Mouse (Mus musculus) heart, adult 2 months (tissue): Measurements from ENCODE around the gene Kcnk1. TPM values are rescaled to one million over a fixed set of nuclear protein-coding genes. Genes with fewer than 3 reads are reported as not detected.

Experiments
- DNase-seq, 2 experiments: peaks; one replicate each; pipeline ENCODE4 v3.0.0; 2021
- H3K27ac ChIP-seq: fragments of 200-600 bp; 2 replicates; pipeline ENCODE4 v1.8.1; 2022
- H3K27me3 ChIP-seq: fragments of 200-500 bp; 2 replicates; pipeline ENCODE4 v1.6.1; 2012; ENCODE audit warnings: mild to moderate bottlenecking, low read length, inconsistent platforms, mixed read lengths; ENCODE audit not compliant: control insufficient read depth, insufficient read depth
- H3K36me3 ChIP-seq: fragments of 200-500 bp; 2 replicates; pipeline ENCODE4 v1.6.1; 2012; ENCODE audit warnings: low read length, inconsistent platforms; ENCODE audit not compliant: control insufficient read depth, insufficient read depth
- H3K4me1 ChIP-seq: fragments of 200-500 bp; 2 replicates; pipeline ENCODE4 v1.6.1; 2011; ENCODE audit warnings: low read length; ENCODE audit not compliant: control insufficient read depth, insufficient read depth
- H3K4me3 ChIP-seq: fragments of 200-600 bp; 2 replicates; pipeline ENCODE4 v1.8.1; 2022
- H3K79me2 ChIP-seq: fragments of 200-500 bp; replicated peaks from 2 replicates; pipeline ENCODE4 v1.6.1; 2012; ENCODE audit warnings: mild to moderate bottlenecking, inconsistent platforms, low read length, moderate library complexity, mixed read lengths; ENCODE audit not compliant: control insufficient read depth, insufficient read depth
- H3K9ac ChIP-seq: fragments of 200-500 bp; 2 replicates; pipeline ENCODE4 v1.6.1; 2012; ENCODE audit warnings: low read depth, mild to moderate bottlenecking, control low read depth, inconsistent platforms, low read length, mixed read lengths
- CTCF ChIP-seq: fragments of 200-600 bp; IDR thresholded peaks from 2 replicates; pipeline ENCODE4 v1.8.1; 2022; ENCODE audit warnings: antibody characterized with exemption, mild to moderate bottlenecking, moderate library complexity
- EP300 ChIP-seq: fragments of 200-500 bp; IDR thresholded peaks from 2 replicates; pipeline ENCODE4 v1.6.1; 2011; ENCODE audit warnings: low read depth, low read length, control low read depth; ENCODE audit not compliant: insufficient read depth
- POLR2A ChIP-seq: fragments of 200-500 bp; IDR thresholded peaks from 2 replicates; pipeline ENCODE4 v1.6.1; 2011; ENCODE audit warnings: mild to moderate bottlenecking, low read depth, low read length, control low read depth; ENCODE audit not compliant: insufficient read depth
- WGBS: fragments of 180-500 bp; shearing (Covaris S2); methylation state at CpG from one replicate; pipeline ENCODE4 v1.1.7; 2018; 5-methylcytosine and 5-hydroxymethylcytosine counted together
- intact Hi-C: fragments of 180-260 bp; cut with DNase I; formaldehyde crosslinking; loops from one replicate; pipeline ENCODE4 v1.15.1; 2025
- polyA plus RNA-seq: library from polyadenylated mRNA; depleted of rRNA; stranded (reverse); fragments of >200 nt; gene quantifications from 2 replicates; pipeline ENCODE4 v1.2.3, GENCODE M21; 2012
- total RNA-seq, 2 experiments: library from RNA; stranded (reverse); gene quantifications; 2 replicates each; pipeline ENCODE4 v1.2.3; 2021

Kcnk1 gene
- total and polyA plus RNA-seq, 3 experiments, result 0.31 to 0.78 TPM; not detected in 1

DNA sequence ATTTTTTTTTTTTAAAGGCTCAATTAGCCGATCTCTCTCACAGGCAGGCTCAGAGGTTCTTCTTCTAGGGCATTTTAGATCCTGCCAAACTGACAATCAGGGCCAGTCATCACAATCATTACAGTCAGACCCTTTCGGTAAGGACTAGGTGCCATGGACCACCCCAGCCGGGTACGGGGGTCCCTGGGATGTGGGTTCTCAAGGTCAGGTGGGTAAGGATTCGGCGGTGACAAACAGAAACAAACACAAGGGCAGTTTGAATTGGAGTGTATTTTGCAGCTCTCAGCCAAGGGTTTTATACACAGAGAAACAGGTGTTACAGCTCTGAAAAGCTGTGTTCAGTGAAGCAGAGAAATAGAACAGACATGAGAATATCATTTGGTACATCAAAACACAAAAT is 8.6 kb downstream of the Kcnk1 start:
- no peak for DNase-seq
- WGBS, result 95% methylated on average over 6 of the region's 6 CpGs
- intact Hi-C loops, result no loop called here

DNA sequence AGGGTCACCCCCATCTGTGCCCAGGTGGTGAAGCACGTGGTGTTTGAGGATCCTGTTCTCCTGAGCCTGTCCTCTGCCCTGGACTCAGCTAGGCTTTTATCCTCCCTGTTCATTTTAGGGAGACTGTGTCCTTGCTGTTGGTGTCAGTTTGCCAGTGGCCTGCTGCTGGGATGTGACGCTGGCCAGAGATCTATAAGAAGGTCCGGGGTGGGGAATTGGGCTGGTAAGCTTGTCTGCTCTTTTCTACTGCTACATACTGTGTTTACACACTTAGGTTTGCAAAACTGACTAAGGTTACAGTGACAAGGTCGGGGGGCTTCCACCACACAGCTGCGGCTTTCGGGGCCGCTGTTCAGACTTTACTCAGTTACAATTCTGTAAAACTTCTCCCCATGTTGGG is 10.0 kb downstream of the Kcnk1 start:
- 64% methylated on average over 7 of the region's 7 CpGs for WGBS
- H3K79me2 ChIP-seq, result no peaks in the 10 kb centered on the region
- no peak overlapping the region for H3K27ac ChIP-seq
- no peak for DNase-seq
- H3K9ac ChIP-seq, result no peak overlapping the region
- no peaks in the 10 kb centered on the region for H3K36me3 ChIP-seq
- no peaks in the 10 kb centered on the region for H3K27me3 ChIP-seq
- intact Hi-C loops, result no loop called here
- TF ChIP-seq EP300 (no peak), POLR2A (no peak), CTCF (no peak)
- no peak overlapping the region for H3K4me3 ChIP-seq
- H3K4me1 ChIP-seq, result no peaks in the 10 kb centered on the region; the same call in 1 of the 2 replicates

More for the DNA sequence above, 8.6 kb downstream of the Kcnk1 start:
- H3K27me3 ChIP-seq, result no peaks in the 10 kb centered on the region
- no peak overlapping the region for H3K27ac ChIP-seq
- H3K4me1 ChIP-seq, result no peaks in the 10 kb centered on the region; the same call in 1 of the 2 replicates
- no peaks in the 10 kb centered on the region for H3K36me3 ChIP-seq
- no peak overlapping the region for H3K9ac ChIP-seq
- no peak overlapping the region for H3K4me3 ChIP-seq
- TF ChIP-seq POLR2A (no peak), CTCF (no peak), EP300 (no peak)
- no peaks in the 10 kb centered on the region for H3K79me2 ChIP-seq

DNA sequence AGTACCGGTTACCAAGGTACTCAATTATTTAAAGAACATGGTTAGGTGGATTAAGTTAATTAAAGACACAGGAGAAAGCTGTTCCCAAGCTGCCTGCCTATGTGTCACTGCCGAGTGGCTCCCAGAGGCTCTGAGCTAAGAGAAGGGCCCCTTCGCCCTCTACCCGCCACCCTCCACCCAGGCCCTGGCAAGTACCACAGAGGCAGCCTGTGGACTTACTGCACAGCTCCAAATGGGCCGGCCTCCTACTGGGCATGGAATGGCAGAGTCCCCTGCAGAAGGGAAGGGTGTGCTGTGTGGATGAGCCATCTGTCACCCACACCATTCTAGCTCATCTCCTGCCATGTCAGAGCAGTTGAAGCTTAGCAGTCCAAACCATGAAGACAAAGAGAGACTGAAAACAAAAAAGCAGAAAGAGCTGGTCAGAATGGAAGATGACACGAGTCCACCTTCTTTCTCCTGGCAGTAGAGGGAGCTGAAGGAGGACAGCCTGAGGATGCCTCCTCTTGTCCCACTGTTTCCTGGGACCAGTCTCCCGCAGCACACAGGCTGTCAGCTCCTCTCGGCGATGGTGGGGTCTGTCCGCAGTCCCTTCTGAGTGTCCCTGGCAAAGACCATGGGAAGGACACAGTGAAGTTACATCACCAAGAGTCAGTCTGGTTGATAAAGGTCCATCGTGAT is 11.5 kb downstream of the Kcnk1 start:
- no peak for DNase-seq
- no peaks in the 10 kb centered on the region for H3K79me2 ChIP-seq
- H3K4me1 ChIP-seq, result no peaks in the 10 kb centered on the region; the same call in 1 of the 2 replicates
- TF ChIP-seq POLR2A (no peak), EP300 (no peak), CTCF (no peak)
- intact Hi-C loops, result no loop called here
- no peak overlapping the region for H3K27ac ChIP-seq
- WGBS, result 72% methylated on average over 11 of the region's 11 CpGs
- H3K9ac ChIP-seq, result no peak overlapping the region
- no peaks in the 10 kb centered on the region for H3K36me3 ChIP-seq
- H3K4me3 ChIP-seq, result no peak overlapping the region
- H3K27me3 ChIP-seq, result no peaks in the 10 kb centered on the region

DNA sequence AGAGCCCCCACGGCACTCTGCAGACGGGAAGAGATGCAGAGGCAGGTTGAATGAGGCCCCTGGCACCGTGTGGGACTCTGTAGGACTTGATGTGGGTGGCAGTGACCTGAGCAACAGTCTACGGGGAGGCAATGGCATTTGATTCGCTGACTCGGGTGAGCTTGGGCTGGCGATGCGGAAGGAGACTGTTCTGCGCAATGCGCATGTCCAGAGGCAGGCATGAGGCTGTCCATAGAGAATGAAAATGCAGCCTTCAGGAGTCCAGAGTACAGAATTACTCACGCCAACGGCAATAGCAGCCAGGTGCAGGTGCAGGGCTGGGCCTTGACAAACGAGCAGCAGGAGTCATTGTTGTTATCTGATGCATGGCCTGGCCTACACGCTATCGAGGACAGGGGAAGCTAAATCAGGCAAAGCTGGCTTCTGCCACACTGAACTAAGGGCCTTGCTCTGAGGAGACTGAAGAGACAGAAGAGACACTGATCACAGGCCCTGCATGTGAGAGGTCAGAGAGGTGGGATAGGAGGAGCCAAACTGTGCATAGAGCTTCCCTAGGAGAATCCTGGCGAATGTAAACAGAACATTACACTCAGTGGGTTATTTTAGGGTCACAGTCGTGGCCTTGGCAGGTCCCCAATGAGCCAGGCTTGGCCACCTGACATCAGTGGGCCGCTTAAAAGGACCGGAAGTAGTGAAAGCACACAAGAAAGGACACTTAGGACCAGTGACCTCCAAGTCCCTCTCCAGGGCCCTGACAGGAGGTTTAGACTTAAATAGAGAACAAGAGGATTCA is 12.8 kb downstream of the Kcnk1 start:
- no peaks in the 10 kb centered on the region for H3K27me3 ChIP-seq
- no peaks in the 10 kb centered on the region for H3K79me2 ChIP-seq
- H3K9ac ChIP-seq, result no peak overlapping the region
- H3K4me3 ChIP-seq, result no peak overlapping the region
- no peak for TF ChIP-seq EP300
- TF ChIP-seq CTCF, result no peak
- TF ChIP-seq POLR2A, result no peak
- no peaks in the 10 kb centered on the region; the same call in 1 of the 2 replicates for H3K4me1 ChIP-seq
- no peak for DNase-seq
- H3K27ac ChIP-seq, result no peak overlapping the region
- intact Hi-C loops, result no loop called here
- no peaks in the 10 kb centered on the region for H3K36me3 ChIP-seq
- whole genome bisulfite sequencing, result 75% methylated on average over 19 of the region's 19 CpGs

GRCm38 (mm10) chr8:126008945-126009344 is 14.0 kb downstream of the Kcnk1 start:
- H3K4me1 ChIP-seq, result no peaks in the 10 kb centered on the region
- no peak overlapping the region for H3K9ac ChIP-seq
- H3K4me3 ChIP-seq, result no peak overlapping the region
- no peaks in the 10 kb centered on the region for H3K79me2 ChIP-seq
- intact Hi-C loops, result no loop called here
- WGBS, result 90% methylated on average over 2 of the region's 2 CpGs
- H3K27me3 ChIP-seq, result no peaks in the 10 kb centered on the region
- DNase-seq, result no peak
- H3K27ac ChIP-seq, result no peak overlapping the region
- no peaks in the 10 kb centered on the region for H3K36me3 ChIP-seq
- TF ChIP-seq EP300 (no peak), POLR2A (no peak), CTCF (no peak)

- no peaks in the 10 kb centered on the region for H3K36me3 ChIP-seq
- no peak overlapping the region for H3K9ac ChIP-seq
- no peak overlapping the region for H3K4me3 ChIP-seq
- no peak overlapping the region for H3K27ac ChIP-seq
- H3K79me2 ChIP-seq, result no peaks in the 10 kb centered on the region
- WGBS, result 52% methylated on average over 3 of the region's 3 CpGs
- H3K27me3 ChIP-seq, result no peaks in the 10 kb centered on the region
- DNase-seq, result no peak
- intact Hi-C loops, result no loop called here
- TF ChIP-seq CTCF (no peak), EP300 (no peak), POLR2A (no peak)
- no peaks in the 10 kb centered on the region for H3K4me1 ChIP-seq
These were observed 15.9 kb downstream of the Kcnk1 start for GRCm38 (mm10) chr8:126010900-126011299.
